Comparison of ENCODE assay signal across 11 mouse cellular contexts in genomic region chr9:71894943-71895286, GRCm38 (mm10).
DNase-seq lines count a peak whose midpoint lies in the region; ATAC-seq lines count a peak whose summit lies in the region.
"Had no signal": no experiment of that assay in that cellular context is flagged by ENCODE, and none has a peak within 500 bp of the region (broad histone marks: within the 10 kb centered on the region; RNA-seq: fewer than 3 reads in every experiment).

No protein-coding gene starts in this region.

- H3K27me3 ChIP-seq in heart, embryonic 10.5 days (ENCODE audit: insufficient read depth, poor library complexity, severe bottlenecking) = no peaks in the 10 kb centered on the region
- no peaks in the 10 kb centered on the region for H3K27me3 ChIP-seq in forebrain, embryonic 13.5 days

- 82% methylated on average over 7 of the region's 7 CpGs for WGBS in heart, embryonic 10.5 days
- 59% methylated on average over 7 of the region's 7 CpGs for WGBS in forebrain, embryonic 13.5 days
- 97% methylated on average over 5 of the region's 7 CpGs for WGBS in macrophage (ENCODE audit: missing documents)

- H3K9me3 ChIP-seq in heart, embryonic 10.5 days = no peaks in the 10 kb centered on the region
- H3K9me3 ChIP-seq in forebrain, embryonic 13.5 days (replicated peaks) = no peaks in the 10 kb centered on the region

- H3K79me2 ChIP-seq in macrophage (ENCODE audit: inconsistent target) = peaks cover 59% of the 10 kb centered on the region

- no peak for ATAC-seq in forebrain, embryonic 13.5 days
- ATAC-seq: liver, postnatal 0 days had no signal

- peaks cover 2% of the 10 kb centered on the region for H3K4me1 ChIP-seq in heart, embryonic 10.5 days
- peaks cover 44% of the 10 kb centered on the region for H3K4me1 ChIP-seq in forebrain, embryonic 13.5 days

- peak overlapping the region; percentile 52 for H3K4me2 ChIP-seq in forebrain, embryonic 13.5 days

- H3K4me3 ChIP-seq in heart, embryonic 10.5 days = peak overlapping the region; percentile 40
- peak overlapping the region; percentile 28 for H3K4me3 ChIP-seq in forebrain, embryonic 13.5 days
- peak overlapping the region; percentile 35 for H3K4me3 ChIP-seq in macrophage (ENCODE audit: inconsistent target)

- peak overlapping the region; percentile 29; the same call in 1 of the 2 replicates for H3K27ac ChIP-seq in heart, embryonic 10.5 days
- H3K27ac ChIP-seq in forebrain, embryonic 13.5 days = no peak overlapping the region
- H3K27ac ChIP-seq in macrophage = no peak overlapping the region

- no peaks in the 10 kb centered on the region for H3K36me3 ChIP-seq in heart, embryonic 10.5 days
- H3K36me3 ChIP-seq in forebrain, embryonic 13.5 days (ENCODE audit: poor library complexity, severe bottlenecking) = no peaks in the 10 kb centered on the region
- no peaks in the 10 kb centered on the region for H3K36me3 ChIP-seq in macrophage (ENCODE audit: inconsistent target)

- DNase-seq in heart, embryonic 10.5 days (ENCODE audit: low spot score) = no peak
- no peak for DNase-seq in heart, adult 11 months
- peak; percentile 59 for DNase-seq in 416B (ENCODE audit: low read depth)
- DNase-seq in thymus, postnatal 10 days (ENCODE audit: low spot score in 2 of 2) = no peak
- DNase-seq in gastrocnemius, postnatal 25 days = no peak
- DNase-seq in spleen, adult 12 weeks (ENCODE audit: low spot score) = no peak
- DNase-seq: cerebellum, adult 11 months; kidney, postnatal 14 days; liver, postnatal 0 days had no signal

- peak overlapping the region; percentile 52; the same call in 1 of the 2 replicates for H3K9ac ChIP-seq in forebrain, embryonic 13.5 days
- H3K9ac ChIP-seq: liver, postnatal 0 days had no signal
